Comparison of ENCODE assay signal across 9 mouse cellular contexts in genomic region chr15:84218783-84219271, GRCm38 (mm10). TPM values are rescaled to one million over a fixed set of nuclear protein-coding genes. Genes with fewer than 3 reads are reported as not detected.
DNase-seq lines count a peak whose midpoint lies in the region; ATAC-seq and TF ChIP-seq lines count a peak whose summit lies in the region.
"Had no signal": no experiment of that assay in that cellular context is flagged by ENCODE, and none has a peak within 500 bp of the region (broad histone marks: within the 10 kb centered on the region; RNA-seq: fewer than 3 reads in every experiment).

No protein-coding gene starts in this region.

- ATAC-seq in megakaryocyte, adult 5-6 weeks (ENCODE audit: poor library complexity, severe bottlenecking) = no peak
- ATAC-seq in forebrain, embryonic 12.5 days (ENCODE audit: low FRiP score) = peak; percentile 37; the same call in 1 of the 2 replicates
- ATAC-seq in intestine, postnatal 0 days = no peak
- ATAC-seq in neural tube, embryonic 13.5 days (ENCODE audit: low read depth) = peak; percentile 55; the same call in 1 of the 2 replicates

- peak overlapping the region; percentile 33 for H3K4me3 ChIP-seq in megakaryocyte, embryonic 14.5 days (replicated peaks)
- H3K4me3 ChIP-seq in forebrain, embryonic 12.5 days (replicated peaks) = no peak overlapping the region
- no peak overlapping the region for H3K4me3 ChIP-seq in intestine, postnatal 0 days (ENCODE audit: low read depth, low read length)
- no peak overlapping the region for H3K4me3 ChIP-seq in neural tube, embryonic 13.5 days
- H3K4me3 ChIP-seq: hindbrain, embryonic 15.5 days had no signal

- DNase-seq in cerebellum, postnatal 36 days = no peak
- DNase-seq in layer of hippocampus, adult 9-10 months (ENCODE audit: low spot score) = no peak
- DNase-seq in right cerebral cortex, adult 18-20 months = no peak

- peak overlapping the region; percentile 65; the same call in 1 of the 2 replicates for H3K27ac ChIP-seq in forebrain, embryonic 12.5 days
- H3K27ac ChIP-seq in intestine, postnatal 0 days (ENCODE audit: low read depth, low read length) = no peak overlapping the region; the same call in 1 of the 2 replicates
- peak overlapping the region; percentile 76 for H3K27ac ChIP-seq in neural tube, embryonic 13.5 days (replicated peaks)

- peaks cover 8% of the 10 kb centered on the region for H3K9me3 ChIP-seq in megakaryocyte, embryonic 14.5 days
- no peaks in the 10 kb centered on the region for H3K9me3 ChIP-seq in forebrain, embryonic 12.5 days
- H3K9me3 ChIP-seq in intestine, postnatal 0 days (ENCODE audit: control insufficient read depth) = no peaks in the 10 kb centered on the region
- H3K9me3 ChIP-seq in neural tube, embryonic 13.5 days = no peaks in the 10 kb centered on the region
- H3K9me3 ChIP-seq: hindbrain, embryonic 15.5 days had no signal

- H3K9ac ChIP-seq in forebrain, embryonic 12.5 days = no peak overlapping the region
- no peak overlapping the region for H3K9ac ChIP-seq in intestine, postnatal 0 days (ENCODE audit: low read depth, low read length)
- 0 out of 2 replicates have a peak overlapping the region, but pooled peaks have one; percentile 34 for H3K9ac ChIP-seq in neural tube, embryonic 13.5 days
- H3K9ac ChIP-seq: hindbrain, embryonic 15.5 days had no signal

- 59% methylated on average over 9 of the region's 9 CpGs for WGBS in forebrain, embryonic 12.5 days
- 19% methylated on average over 9 of the region's 9 CpGs for WGBS in intestine, postnatal 0 days
- WGBS in neural tube, embryonic 13.5 days = 23% methylated on average over 9 of the region's 9 CpGs

- no peak overlapping the region for H3K4me2 ChIP-seq in forebrain, embryonic 12.5 days
- peak overlapping the region; percentile 21; the same call in 1 of the 2 replicates for H3K4me2 ChIP-seq in intestine, postnatal 0 days (replicated peaks; ENCODE audit: low read depth)
- peak overlapping the region; percentile 18; the same call in 1 of the 2 replicates for H3K4me2 ChIP-seq in neural tube, embryonic 13.5 days
- H3K4me2 ChIP-seq: hindbrain, embryonic 15.5 days had no signal

- H3K27me3 ChIP-seq in megakaryocyte, embryonic 14.5 days (replicated peaks) = no peaks in the 10 kb centered on the region
- no peaks in the 10 kb centered on the region for H3K27me3 ChIP-seq in forebrain, embryonic 12.5 days
- no peaks in the 10 kb centered on the region for H3K27me3 ChIP-seq in intestine, postnatal 0 days (replicated peaks; ENCODE audit: control insufficient read depth, insufficient read depth, low read length)
- H3K27me3 ChIP-seq in neural tube, embryonic 13.5 days = peaks cover 5% of the 10 kb centered on the region; the same call in 1 of the 2 replicates
- H3K27me3 ChIP-seq: hindbrain, embryonic 15.5 days had no signal

- H3K36me3 ChIP-seq in megakaryocyte, embryonic 14.5 days (replicated peaks; ENCODE audit: low read length) = peaks cover 73% of the 10 kb centered on the region
- peaks cover 10% of the 10 kb centered on the region for H3K36me3 ChIP-seq in forebrain, embryonic 12.5 days (replicated peaks)
- H3K36me3 ChIP-seq in intestine, postnatal 0 days (ENCODE audit: control insufficient read depth, insufficient read depth) = peaks cover 8% of the 10 kb centered on the region; the same call in 1 of the 2 replicates
- peaks cover 13% of the 10 kb centered on the region for H3K36me3 ChIP-seq in neural tube, embryonic 13.5 days

- TF ChIP-seq CTCF in intestine, postnatal 0 days (IDR thresholded peaks at IDR 0.05; ENCODE audit: low read depth) = no peak

- peaks cover 90% of the 10 kb centered on the region for H3K4me1 ChIP-seq in megakaryocyte, embryonic 14.5 days
- H3K4me1 ChIP-seq in forebrain, embryonic 12.5 days = peaks cover 35% of the 10 kb centered on the region
- H3K4me1 ChIP-seq in intestine, postnatal 0 days (replicated peaks; ENCODE audit: control insufficient read depth, insufficient read depth, low read length) = no peaks in the 10 kb centered on the region
- peaks cover 60% of the 10 kb centered on the region for H3K4me1 ChIP-seq in neural tube, embryonic 13.5 days (replicated peaks)

RNA-seq across cellular contexts. Expression of gene Parvb, which starts 13.0 kb away (rescaled TPM):
- polyA plus RNA-seq in megakaryocyte, embryonic 14.5 days (2012; ENCODE audit: insufficient read depth, low replicate concordance) = 524 and 845 TPM in 2 replicates
- 32.7 and 38.8 TPM in 2 replicates for total RNA-seq in megakaryocyte, adult 5-6 weeks (2015)
- total RNA-seq in megakaryocyte, adult 5-6 weeks (2017) = 9.5 and 10.6 TPM in 2 replicates
- polyA plus RNA-seq in forebrain, embryonic 12.5 days (2016; fragmentation: Nextera tagmentation; extraction: Ambion mirVana) = 2.0 and 2.4 TPM in 2 replicates
- 2.6 and 2.8 TPM in 2 replicates for polyA plus RNA-seq in intestine, postnatal 0 days (2015; fragmentation: Nextera tagmentation; extraction: Ambion mirVana)
- 8.5 and 9.0 TPM in 2 replicates for polyA plus RNA-seq in neural tube, embryonic 13.5 days (2015; fragmentation: Nextera tagmentation; extraction: Ambion mirVana)

RNA-seq across cellular contexts. Expression of gene Samm50, which starts 26.8 kb away (rescaled TPM):
- polyA plus RNA-seq in megakaryocyte, embryonic 14.5 days (2012; ENCODE audit: insufficient read depth, low replicate concordance) = 14.6 and 45.4 TPM in 2 replicates
- 25.7 and 30.5 TPM in 2 replicates for total RNA-seq in megakaryocyte, adult 5-6 weeks (2015)
- 26.0 and 26.4 TPM in 2 replicates for total RNA-seq in megakaryocyte, adult 5-6 weeks (2017)
- 94.9 and 95.9 TPM in 2 replicates for polyA plus RNA-seq in forebrain, embryonic 12.5 days (2016; fragmentation: Nextera tagmentation; extraction: Ambion mirVana)
- polyA plus RNA-seq in intestine, postnatal 0 days (2015; fragmentation: Nextera tagmentation; extraction: Ambion mirVana) = 104 and 110 TPM in 2 replicates
- polyA plus RNA-seq in neural tube, embryonic 13.5 days (2015; fragmentation: Nextera tagmentation; extraction: Ambion mirVana) = 79.4 and 83.5 TPM in 2 replicates

RNA-seq across cellular contexts. Expression of gene Pnpla3, which starts 51.2 kb away (rescaled TPM):
- polyA plus RNA-seq in megakaryocyte, embryonic 14.5 days (2012; ENCODE audit: insufficient read depth, low replicate concordance) = not detected in 2 replicates
- total RNA-seq in megakaryocyte, adult 5-6 weeks (2015) = not detected in 2 replicates
- total RNA-seq in megakaryocyte, adult 5-6 weeks (2017) = not detected in 2 replicates
- 2.1 and 3.0 TPM in 2 replicates for polyA plus RNA-seq in forebrain, embryonic 12.5 days (2016; fragmentation: Nextera tagmentation; extraction: Ambion mirVana)
- polyA plus RNA-seq in intestine, postnatal 0 days (2015; fragmentation: Nextera tagmentation; extraction: Ambion mirVana) = 0.59 and 0.65 TPM in 2 replicates
- 4.7 and 6.5 TPM in 2 replicates for polyA plus RNA-seq in neural tube, embryonic 13.5 days (2015; fragmentation: Nextera tagmentation; extraction: Ambion mirVana)

Comparison
In these comparisons a context has a peak if more than half of its experiments do, and no peak if none do; other contexts are left out.
1. ATAC-seq: peak in forebrain, embryonic 12.5 days (single experiment) and neural tube, embryonic 13.5 days (single experiment); none in megakaryocyte, adult 5-6 weeks (single experiment) and intestine, postnatal 0 days (single experiment).
2. RNA of gene Parvb, which starts 13.0 kb away (polyA plus RNA-seq): 524 to 845 TPM in megakaryocyte, embryonic 14.5 days; 8.5 to 9.0 TPM in neural tube, embryonic 13.5 days, 2.6 to 2.8 TPM in intestine, postnatal 0 days and 2.0 to 2.4 TPM in forebrain, embryonic 12.5 days; every median in the first group is over 10 times any median in the second.